Mouse (Mus musculus): ENCODE results near the gene Clca3a2.

GRCm38 (mm10) chr3:144811821-144812220, 7.5 kb downstream of the Clca3a2 start:
- no peak for TF ChIP-seq POLR2A (IDR thresholded peaks at IDR 0.05; ENCODE audit: insufficient read depth, low read depth, low read length)
- no peak for TF ChIP-seq CTCF (IDR thresholded peaks at IDR 0.05; ENCODE audit: insufficient read depth, low read depth, low read length)

All from olfactory bulb, adult 2 months (tissue).